Mouse (Mus musculus): Measurements from ENCODE around the gene Fam198b. TPM values are rescaled to one million over a fixed set of nuclear protein-coding genes. Genes with fewer than 3 reads are reported as not detected.

Gene Fam198b
- polyA plus RNA-seq, 1 experiment from 2014 or later, result 7.4 TPM

- Histone ChIP-seq H3K9ac (ENCODE audit: low read depth, low read length) (no peak overlapping the region), H3K4me3 (replicated peaks; ENCODE audit: low read depth, low read length) (no peak overlapping the region), H3K27ac (no peak overlapping the region), H3K4me2 (ENCODE audit: low read length) (no peak overlapping the region), H3K9me3 (replicated peaks; ENCODE audit: low read length) (no peaks in the 10 kb centered on the region), H3K36me3 (ENCODE audit: insufficient read depth, low read length) (no peaks in the 10 kb centered on the region), H3K4me1 (replicated peaks; ENCODE audit: insufficient read depth, low read length) (no peaks in the 10 kb centered on the region), H3K27me3 (ENCODE audit: insufficient read depth, low read length) (no peaks in the 10 kb centered on the region)
- TF ChIP-seq CTCF (IDR thresholded peaks at IDR 0.05; ENCODE audit: low read depth), result no peak
- no peak for ATAC-seq (replicated peaks; ENCODE audit: low FRiP score, low read depth)
- no peak for DNase-seq (ENCODE audit: low spot score)
- WGBS, result 91% methylated on average over 4 of the region's 4 CpGs
Measured at GRCm38 (mm10) chr3:79901734-79902133, 17.4 kb downstream of the Fam198b start.

DNA sequence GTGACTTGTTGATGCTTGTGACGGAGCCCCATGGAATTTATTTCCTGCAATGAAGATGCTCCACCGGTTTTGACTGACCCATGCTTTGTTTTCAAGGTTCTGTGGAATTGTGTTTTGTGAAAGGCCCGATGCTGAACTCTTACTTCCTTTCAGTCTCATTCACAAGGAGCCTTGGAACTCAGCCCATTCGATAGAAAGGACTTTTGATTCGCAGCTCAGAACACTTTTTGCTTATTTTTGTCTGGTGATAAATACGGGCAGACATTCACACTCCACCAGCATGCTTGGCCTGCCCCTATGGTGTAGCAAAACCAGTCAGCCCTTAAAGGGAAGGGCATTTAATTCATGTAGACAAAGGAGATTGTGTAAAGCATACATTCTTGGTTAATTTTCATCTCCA, 19.5 kb downstream of the Fam198b start:
- no peaks in the 10 kb centered on the region for H3K27me3 ChIP-seq (ENCODE audit: insufficient read depth, low read length)
- peak; percentile 72 for DNase-seq (ENCODE audit: low spot score)
- H3K4me3 ChIP-seq (replicated peaks; ENCODE audit: low read depth, low read length), result no peak overlapping the region
- TF ChIP-seq CTCF (IDR thresholded peaks at IDR 0.05; ENCODE audit: low read depth), result no peak
- H3K9ac ChIP-seq (ENCODE audit: low read depth, low read length), result no peak overlapping the region
- no peak overlapping the region for H3K4me2 ChIP-seq (ENCODE audit: low read length)
- H3K9me3 ChIP-seq (replicated peaks; ENCODE audit: low read length), result no peaks in the 10 kb centered on the region
- no peak for ATAC-seq (replicated peaks; ENCODE audit: low FRiP score, low read depth)
- H3K4me1 ChIP-seq (replicated peaks; ENCODE audit: insufficient read depth, low read length), result no peaks in the 10 kb centered on the region
- H3K36me3 ChIP-seq (ENCODE audit: insufficient read depth, low read length), result no peaks in the 10 kb centered on the region
- WGBS, result 39% methylated on average over 6 of the region's 6 CpGs
- peak overlapping the region; percentile 54; the same call in 1 of the 2 replicates for H3K27ac ChIP-seq

DNA sequence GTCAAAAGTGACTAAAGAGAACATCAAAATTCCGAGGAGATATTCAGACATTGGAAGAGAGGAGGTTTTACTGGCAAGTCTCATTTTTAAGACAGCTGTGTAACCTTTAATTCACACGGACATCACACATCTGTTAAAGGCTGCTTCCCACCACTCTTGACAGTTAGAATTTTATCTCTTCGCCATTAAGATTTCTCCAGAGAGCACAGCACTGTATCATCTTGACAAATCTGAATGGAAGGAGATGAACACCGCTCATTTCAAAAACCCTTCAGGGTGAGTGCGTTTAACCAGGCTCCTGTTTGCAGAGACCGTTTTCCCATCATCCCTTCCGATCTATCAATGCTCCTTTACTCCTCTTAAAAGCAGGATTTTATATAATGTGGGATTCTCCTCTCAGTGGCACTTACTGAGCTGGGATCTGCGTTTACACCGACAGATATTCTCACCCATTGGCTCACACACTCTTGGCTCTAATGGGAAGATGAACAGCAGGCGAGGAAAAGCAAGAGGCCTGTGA, 20.0 kb downstream of the Fam198b start:
- ATAC-seq (replicated peaks; ENCODE audit: low FRiP score, low read depth), result no peak
- no peak for TF ChIP-seq CTCF (IDR thresholded peaks at IDR 0.05; ENCODE audit: low read depth)
- Histone ChIP-seq H3K36me3 (ENCODE audit: insufficient read depth, low read length) (no peaks in the 10 kb centered on the region), H3K27ac (0 out of 2 replicates have a peak overlapping the region, but pooled peaks have one; percentile 54), H3K9me3 (replicated peaks; ENCODE audit: low read length) (no peaks in the 10 kb centered on the region), H3K4me2 (ENCODE audit: low read length) (no peak overlapping the region), H3K27me3 (ENCODE audit: insufficient read depth, low read length) (no peaks in the 10 kb centered on the region), H3K4me1 (replicated peaks; ENCODE audit: insufficient read depth, low read length) (no peaks in the 10 kb centered on the region), H3K4me3 (replicated peaks; ENCODE audit: low read depth, low read length) (no peak overlapping the region), H3K9ac (ENCODE audit: low read depth, low read length) (no peak overlapping the region)
- peak; percentile 19 for DNase-seq (ENCODE audit: low spot score)
- 69% methylated on average over 10 of the region's 10 CpGs for WGBS

- Histone ChIP-seq H3K27ac (no peak overlapping the region), H3K9ac (ENCODE audit: low read depth, low read length) (no peak overlapping the region), H3K4me1 (replicated peaks; ENCODE audit: insufficient read depth, low read length) (no peaks in the 10 kb centered on the region), H3K9me3 (replicated peaks; ENCODE audit: low read length) (no peaks in the 10 kb centered on the region), H3K36me3 (ENCODE audit: insufficient read depth, low read length) (no peaks in the 10 kb centered on the region), H3K4me2 (ENCODE audit: low read length) (no peak overlapping the region), H3K4me3 (replicated peaks; ENCODE audit: low read depth, low read length) (no peak overlapping the region), H3K27me3 (ENCODE audit: insufficient read depth, low read length) (no peaks in the 10 kb centered on the region)
- DNase-seq (ENCODE audit: low spot score), result no peak
- no peak for ATAC-seq (replicated peaks; ENCODE audit: low FRiP score, low read depth)
- no peak for TF ChIP-seq CTCF (IDR thresholded peaks at IDR 0.05; ENCODE audit: low read depth)
Measured at GRCm38 (mm10) chr3:79905397-79905796, 21.1 kb downstream of the Fam198b start.

- H3K27me3 ChIP-seq (ENCODE audit: insufficient read depth, low read length), result no peaks in the 10 kb centered on the region
- no peak overlapping the region for H3K4me3 ChIP-seq (replicated peaks; ENCODE audit: low read depth, low read length)
- no peak for ATAC-seq (replicated peaks; ENCODE audit: low FRiP score, low read depth)
- no peak overlapping the region for H3K9ac ChIP-seq (ENCODE audit: low read depth, low read length)
- no peaks in the 10 kb centered on the region for H3K4me1 ChIP-seq (replicated peaks; ENCODE audit: insufficient read depth, low read length)
- H3K9me3 ChIP-seq (replicated peaks; ENCODE audit: low read length), result no peaks in the 10 kb centered on the region
- no peak for DNase-seq (ENCODE audit: low spot score)
- TF ChIP-seq CTCF (IDR thresholded peaks at IDR 0.05; ENCODE audit: low read depth), result no peak
- H3K36me3 ChIP-seq (ENCODE audit: insufficient read depth, low read length), result no peaks in the 10 kb centered on the region
- H3K27ac ChIP-seq, result no peak overlapping the region
- H3K4me2 ChIP-seq (ENCODE audit: low read length), result no peak overlapping the region
- 75% methylated on average over 5 of the region's 5 CpGs for WGBS
Measured at GRCm38 (mm10) chr3:79906250-79907045, 22.1 kb downstream of the Fam198b start.

- no peaks in the 10 kb centered on the region for H3K36me3 ChIP-seq (ENCODE audit: insufficient read depth, low read length)
- no peaks in the 10 kb centered on the region for H3K9me3 ChIP-seq (replicated peaks; ENCODE audit: low read length)
- no peak overlapping the region for H3K4me3 ChIP-seq (replicated peaks; ENCODE audit: low read depth, low read length)
- H3K4me2 ChIP-seq (ENCODE audit: low read length), result no peak overlapping the region
- no peak for ATAC-seq (replicated peaks; ENCODE audit: low FRiP score, low read depth)
- no peaks in the 10 kb centered on the region for H3K4me1 ChIP-seq (replicated peaks; ENCODE audit: insufficient read depth, low read length)
- H3K9ac ChIP-seq (ENCODE audit: low read depth, low read length), result no peak overlapping the region
- no peak for TF ChIP-seq CTCF (IDR thresholded peaks at IDR 0.05; ENCODE audit: low read depth)
- DNase-seq (ENCODE audit: low spot score), result peak; percentile 50
- H3K27me3 ChIP-seq (ENCODE audit: insufficient read depth, low read length), result no peaks in the 10 kb centered on the region
- WGBS, result 42% methylated on average over 7 of the region's 7 CpGs
- no peak overlapping the region for H3K27ac ChIP-seq
Measured at GRCm38 (mm10) chr3:79907223-79907622, 22.9 kb downstream of the Fam198b start.

Data from kidney, postnatal 0 days (tissue).